Mouse (Mus musculus): ENCODE measurements around the gene Gm5862. TPM values are rescaled to one million over a fixed set of nuclear protein-coding genes. Genes with fewer than 3 reads are reported as not detected.
"Not testable (repeated sequence)": the region's sequence is repeated elsewhere in the genome, so short reads cannot be mapped to it uniquely, and the experiment has no call there.

The Gm5862 gene
- polyA plus RNA-seq (2015; fragmentation: Nextera tagmentation; extraction: Ambion mirVana) = not detected in 2 replicates

DNA sequence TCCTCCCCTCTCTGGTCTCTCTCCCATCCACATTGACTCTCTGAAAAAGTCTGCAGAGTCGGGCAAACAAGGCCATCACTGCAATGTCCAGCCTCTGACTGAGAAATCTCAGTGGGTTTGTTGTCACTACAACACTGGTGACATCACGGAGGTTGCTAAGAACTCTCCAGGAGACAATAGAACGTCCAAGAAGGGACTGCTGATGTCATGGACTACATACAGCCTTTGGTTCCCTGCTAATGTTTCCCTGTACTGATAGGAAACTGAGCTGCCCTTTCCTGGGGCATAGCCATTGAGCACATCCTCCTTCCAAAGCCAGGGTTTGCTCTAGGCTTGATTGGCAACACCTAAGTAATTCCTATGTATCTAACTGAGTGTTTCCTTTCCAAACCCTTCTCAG lies at the start of gene Gm5862:
Gm5862 (minus strand) TSS at position 101 of the 400 bp plus-strand sequence.
- not testable (repeated sequence) for H3K27me3 ChIP-seq; H3K4me3 ChIP-seq (replicated peaks); H3K9ac ChIP-seq; H3K36me3 ChIP-seq; H3K9me3 ChIP-seq (replicated peaks); H3K4me1 ChIP-seq; ATAC-seq (replicated peaks; ENCODE audit: low FRiP score); H3K27ac ChIP-seq; H3K4me2 ChIP-seq
- WGBS = no CpG with 5 or more reads among the region's 3 CpGs

GRCm38 (mm10) chr5:26070716-26071115 lies 48.0 kb upstream of the Gm5862 start:
- H3K4me2 ChIP-seq = no peak overlapping the region
- no peaks in the 10 kb centered on the region for H3K27me3 ChIP-seq
- H3K4me3 ChIP-seq (replicated peaks) = no peak overlapping the region
- H3K9me3 ChIP-seq (replicated peaks) = 0 out of 2 replicates have a peak, but pooled peaks cover 3% of the 10 kb centered on the region
- H3K36me3 ChIP-seq = no peaks in the 10 kb centered on the region
- no peak overlapping the region for H3K27ac ChIP-seq
- ATAC-seq (replicated peaks; ENCODE audit: low FRiP score) = no peak
- no peaks in the 10 kb centered on the region for H3K4me1 ChIP-seq
- no peak overlapping the region for H3K9ac ChIP-seq
- 91% methylated on average over 24 of the region's 24 CpGs for WGBS

- not testable (repeated sequence) for ATAC-seq (replicated peaks; ENCODE audit: low FRiP score)
These were observed 35.8 kb upstream of the Gm5862 start, which contains the start of gene Gm7347 for GRCm38 (mm10) chr5:26058481-26058880. Gene Gm7347 (minus strand): TSS chr5:26058581.

DNA sequence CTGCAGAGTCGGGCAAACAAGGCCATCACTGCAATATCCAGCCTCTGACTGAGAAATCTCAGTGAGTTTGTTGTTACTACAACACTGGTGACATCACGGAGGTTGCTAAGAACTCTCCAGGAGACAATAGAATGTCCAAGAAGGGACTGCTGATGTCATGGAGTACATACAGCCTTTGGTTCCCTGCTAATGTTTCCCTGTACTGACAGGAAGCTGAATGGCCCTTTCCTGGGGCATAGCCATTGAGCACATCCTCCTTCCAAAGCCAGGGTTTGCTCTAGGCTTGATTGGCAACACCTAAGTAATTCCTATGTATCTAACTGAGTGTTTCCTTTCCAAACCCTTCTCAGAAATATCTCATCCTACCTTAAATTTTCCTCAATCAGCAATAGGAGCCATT lies 16.7 kb upstream of the Gm5862 start, which contains the start of gene Speer4a:
Speer4a (minus strand) TSS at position 101 of the 400 bp plus-strand sequence.
- WGBS = 85% methylated on average over 2 of the region's 2 CpGs
- H3K9ac ChIP-seq; H3K4me2 ChIP-seq; ATAC-seq (replicated peaks; ENCODE audit: low FRiP score); H3K4me1 ChIP-seq; H3K9me3 ChIP-seq (replicated peaks); H3K36me3 ChIP-seq; H3K27me3 ChIP-seq; H3K27ac ChIP-seq; H3K4me3 ChIP-seq (replicated peaks): not testable (repeated sequence)

More at GRCm38 (mm10) chr5:26058481-26058880, 35.8 kb upstream of the Gm5862 start, which contains the start of gene Gm7347:
- not testable (repeated sequence) for H3K27ac ChIP-seq; H3K9me3 ChIP-seq (replicated peaks); H3K36me3 ChIP-seq; H3K27me3 ChIP-seq; H3K4me2 ChIP-seq; H3K4me3 ChIP-seq (replicated peaks); H3K4me1 ChIP-seq; H3K9ac ChIP-seq
- WGBS = no CpG with 5 or more reads among the region's 2 CpGs

- not testable (repeated sequence) for H3K9me3 ChIP-seq (replicated peaks); H3K4me2 ChIP-seq; H3K9ac ChIP-seq; H3K27ac ChIP-seq; H3K36me3 ChIP-seq; H3K4me1 ChIP-seq; H3K27me3 ChIP-seq; H3K4me3 ChIP-seq (replicated peaks)
- WGBS = 69% methylated on average over 7 of the region's 7 CpGs
- ATAC-seq (replicated peaks; ENCODE audit: low FRiP score) = peak; percentile 15; the same call in 1 of the 2 replicates
These were observed 15.0 kb downstream of the Gm5862 start for GRCm38 (mm10) chr5:26007697-26008096.

DNA sequence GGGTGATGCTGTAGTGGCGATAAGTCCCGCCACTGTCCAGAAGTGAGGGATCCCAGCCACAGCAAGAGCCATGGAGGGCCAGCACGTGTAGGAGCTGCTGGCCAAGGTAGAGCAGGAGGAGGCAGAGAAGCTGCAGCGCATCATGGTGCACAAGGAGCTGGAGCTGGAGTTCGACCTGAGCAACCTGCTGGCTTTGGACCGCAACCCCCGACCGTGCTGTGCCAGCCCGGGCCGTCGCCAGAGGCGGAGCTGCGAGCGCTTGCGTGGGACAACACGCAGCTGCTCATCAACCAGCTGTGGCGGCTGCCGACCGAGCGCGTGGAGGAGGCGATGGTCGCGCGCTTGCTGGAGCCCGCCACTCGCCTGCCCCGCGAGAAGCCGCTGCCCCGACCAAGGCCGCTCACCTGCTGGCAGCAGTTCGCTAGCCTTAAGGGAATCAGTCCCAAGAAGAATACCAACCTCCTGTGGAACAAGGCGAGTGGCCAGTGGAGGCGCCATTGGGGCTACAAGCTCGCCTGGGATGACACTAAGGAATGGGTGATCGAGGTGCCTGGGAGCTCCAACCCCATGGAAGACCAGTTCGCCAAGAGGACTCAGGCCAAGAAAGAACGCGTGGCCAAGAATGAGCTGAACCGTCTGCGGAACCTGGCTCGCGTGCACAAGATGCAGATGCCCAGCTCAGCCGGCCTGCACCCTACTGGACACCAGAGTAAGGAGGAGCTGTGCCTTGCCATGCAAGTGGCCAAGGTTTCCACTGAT lies 15.6 kb downstream of the Gm5862 start:
- H3K27me3 ChIP-seq; H3K27ac ChIP-seq; H3K9me3 ChIP-seq (replicated peaks); H3K4me1 ChIP-seq; H3K9ac ChIP-seq; H3K36me3 ChIP-seq: not testable (repeated sequence)
- Histone ChIP-seq H3K4me2 (peak overlapping the region; percentile 58), H3K4me3 (replicated peaks) (peak overlapping the region; percentile 31)
- WGBS = 19% methylated on average over 45 of the region's 45 CpGs
- peak; percentile 89 for ATAC-seq (replicated peaks; ENCODE audit: low FRiP score)

- 95% methylated on average over 1 of the region's 2 CpGs for WGBS
- H3K9ac ChIP-seq; H3K9me3 ChIP-seq (replicated peaks); H3K4me1 ChIP-seq; H3K27me3 ChIP-seq; H3K36me3 ChIP-seq; H3K4me3 ChIP-seq (replicated peaks); ATAC-seq (replicated peaks; ENCODE audit: low FRiP score); H3K27ac ChIP-seq; H3K4me2 ChIP-seq: not testable (repeated sequence)
These were observed 18.0 kb downstream of the Gm5862 start, which contains the start of gene Gm1979 for GRCm38 (mm10) chr5:26004698-26005097. Gene Gm1979 (minus strand): TSS chr5:26004798.

GRCm38 (mm10) chr5:25988550-25988949 lies 34.2 kb downstream of the Gm5862 start, which contains the start of gene Gm21698:
Gene Gm21698 (minus strand): TSS chr5:25988650.
- H3K9me3 ChIP-seq (replicated peaks); H3K9ac ChIP-seq; H3K36me3 ChIP-seq; H3K4me2 ChIP-seq; H3K4me3 ChIP-seq (replicated peaks); H3K27ac ChIP-seq; ATAC-seq (replicated peaks; ENCODE audit: low FRiP score); H3K4me1 ChIP-seq; H3K27me3 ChIP-seq: not testable (repeated sequence)
- no CpG with 5 or more reads among the region's 3 CpGs for WGBS

- H3K9me3 ChIP-seq (replicated peaks); H3K27ac ChIP-seq; ATAC-seq (replicated peaks; ENCODE audit: low FRiP score); H3K4me1 ChIP-seq; H3K27me3 ChIP-seq; H3K36me3 ChIP-seq; H3K4me2 ChIP-seq; H3K4me3 ChIP-seq (replicated peaks); H3K9ac ChIP-seq: not testable (repeated sequence)
- no CpG with 5 or more reads among the region's 2 CpGs for WGBS
These were observed 50.2 kb downstream of the Gm5862 start, which contains the start of gene Gm21680 for GRCm38 (mm10) chr5:25972563-25972962. Gene Gm21680 (minus strand): TSS chr5:25972663.

Other genes with a start within 250 kb of the Gm5862 start
- gene Gm21663, start 80.5 kb downstream of the Gm5862 start, polyA plus RNA-seq (2015; fragmentation: Nextera tagmentation; extraction: Ambion mirVana) = not detected in 2 replicates
- not detected in 2 replicates for gene Gm21671, start 68.5 kb downstream of the Gm5862 start, polyA plus RNA-seq (2015; fragmentation: Nextera tagmentation; extraction: Ambion mirVana)
- 0.12 TPM in 1 of 2 replicates, not detected in the other for gene Gm21680, start 50.3 kb downstream of the Gm5862 start, polyA plus RNA-seq (2015; fragmentation: Nextera tagmentation; extraction: Ambion mirVana)
- gene Gm21698, start 34.3 kb downstream of the Gm5862 start, polyA plus RNA-seq (2015; fragmentation: Nextera tagmentation; extraction: Ambion mirVana) = 0.08 TPM in 1 of 2 replicates, not detected in the other
- 0.19 TPM in 1 of 2 replicates, not detected in the other for gene Gm1979, start 18.1 kb downstream of the Gm5862 start, polyA plus RNA-seq (2015; fragmentation: Nextera tagmentation; extraction: Ambion mirVana)
- gene Speer4a, start 16.6 kb upstream of the Gm5862 start, polyA plus RNA-seq (2015; fragmentation: Nextera tagmentation; extraction: Ambion mirVana) = not detected in 2 replicates
- 0.06 TPM in 1 of 2 replicates, not detected in the other for gene Gm7347, start 35.7 kb upstream of the Gm5862 start, polyA plus RNA-seq (2015; fragmentation: Nextera tagmentation; extraction: Ambion mirVana)
- gene Gm10471, start 66.4 kb upstream of the Gm5862 start, polyA plus RNA-seq (2015; fragmentation: Nextera tagmentation; extraction: Ambion mirVana) = 0.06 TPM in 1 of 2 replicates, not detected in the other
- not detected in 2 replicates for gene 5031410I06Rik, start 82.4 kb upstream of the Gm5862 start, polyA plus RNA-seq (2015; fragmentation: Nextera tagmentation; extraction: Ambion mirVana)
- not detected in 2 replicates for gene Gm10220, start 98.5 kb upstream of the Gm5862 start, polyA plus RNA-seq (2015; fragmentation: Nextera tagmentation; extraction: Ambion mirVana)
- not detected in 2 replicates for gene Gm7361, start 234.8 kb upstream of the Gm5862 start, polyA plus RNA-seq (2015; fragmentation: Nextera tagmentation; extraction: Ambion mirVana)

All from kidney, embryonic 15.5 days (tissue).